Comparison of ENCODE assay signal across 15 mouse cellular contexts in genomic region chr17:74522797-74523723, GRCm38 (mm10). TPM values are rescaled to one million over a fixed set of nuclear protein-coding genes. Genes with fewer than 3 reads are reported as not detected.
DNase-seq lines count a peak whose midpoint lies in the region; ATAC-seq and TF ChIP-seq lines count a peak whose summit lies in the region.
"Had no signal": no experiment of that assay in that cellular context is flagged by ENCODE, and none has a peak within 500 bp of the region (broad histone marks: within the 10 kb centered on the region; RNA-seq: fewer than 3 reads in every experiment).

No protein-coding gene starts in this region.

- DNase-seq in lung, postnatal 36 days: peak; percentile 44
- no peak for DNase-seq in lung, postnatal 14 days
- peak; percentile 70 for DNase-seq in ZHBTc4 (ENCODE audit: low read depth, low spot score)
- no peak for DNase-seq in embryo, embryonic 11 days
- no peak for DNase-seq in kidney, adult 18-20 months
- no peak for DNase-seq in urinary bladder, postnatal 14 days (ENCODE audit: low spot score)
- DNase-seq: adrenal gland, postnatal 14 days; cerebellum, postnatal 36 days had no signal

- H3K4me1 ChIP-seq in E14TG2a.4 (replicated peaks; ENCODE audit: low read depth, low read length): peaks cover 18% of the 10 kb centered on the region

- peak; percentile 58 for TF ChIP-seq CTCF in E14TG2a.4 (conservative IDR thresholded peaks at IDR 0.05; ENCODE audit: low read length)

- peak; percentile 32 for ATAC-seq in megakaryocyte progenitor cell, adult 5-6 weeks (replicated peaks; ENCODE audit: poor library complexity)
- ATAC-seq: hindbrain, postnatal 0 days; Patski had no signal

- H3K9me3 ChIP-seq in E14TG2a.4 (ENCODE audit: low read length): no peaks in the 10 kb centered on the region
- H3K9me3 ChIP-seq: embryonic facial prominence, embryonic 13.5 days; heart, embryonic 10.5 days had no signal

- no peak overlapping the region for H3K4me3 ChIP-seq in E14TG2a.4 (replicated peaks; ENCODE audit: low read length)
- H3K4me3 ChIP-seq: embryonic facial prominence, embryonic 13.5 days; heart, embryonic 10.5 days; midbrain, embryonic 10.5 days had no signal

- no peaks in the 10 kb centered on the region for H3K27me3 ChIP-seq in E14TG2a.4 (ENCODE audit: insufficient read depth, low read length)
- H3K27me3 ChIP-seq: embryonic facial prominence, embryonic 13.5 days; Patski had no signal

- peaks cover 17% of the 10 kb centered on the region for H3K36me3 ChIP-seq in E14TG2a.4 (ENCODE audit: insufficient read depth, low read length)
- H3K36me3 ChIP-seq: embryonic facial prominence, embryonic 13.5 days; heart, embryonic 10.5 days; midbrain, embryonic 10.5 days had no signal

RNA-seq across cellular contexts. Expression of gene Birc6, which starts 5.0 kb away (rescaled TPM):
- total RNA-seq in megakaryocyte progenitor cell, adult 5-6 weeks (2015): 159 and 181 TPM in 2 replicates
- total RNA-seq in megakaryocyte progenitor cell, adult 5-6 weeks (2017): 109 and 135 TPM in 2 replicates

RNA-seq across cellular contexts. Expression of gene Yipf4, which starts 33.8 kb away (rescaled TPM):
- 43.2 and 49.1 TPM in 2 replicates for total RNA-seq in megakaryocyte progenitor cell, adult 5-6 weeks (2015)
- total RNA-seq in megakaryocyte progenitor cell, adult 5-6 weeks (2017): 44.0 and 55.6 TPM in 2 replicates

Comparison
In these comparisons a context has a peak if more than half of its experiments do, and no peak if none do; other contexts are left out.
1. DNase-seq: peak in lung, postnatal 36 days (single experiment) and ZHBTc4 (single experiment); none in lung, postnatal 14 days (single experiment), embryo, embryonic 11 days (single experiment), kidney, adult 18-20 months (single experiment) and urinary bladder, postnatal 14 days (single experiment).